Mouse (Mus musculus) kidney, postnatal 36 days (tissue): Measurements from ENCODE around the gene Grid1.

Experiments
- DNase-seq, 2 experiments: peaks; one replicate each; pipeline ENCODE4 v3.0.0; 2021 to 2022; ENCODE audit warnings: mixed read lengths in 2 of 2

Grid1 gene

DNA sequence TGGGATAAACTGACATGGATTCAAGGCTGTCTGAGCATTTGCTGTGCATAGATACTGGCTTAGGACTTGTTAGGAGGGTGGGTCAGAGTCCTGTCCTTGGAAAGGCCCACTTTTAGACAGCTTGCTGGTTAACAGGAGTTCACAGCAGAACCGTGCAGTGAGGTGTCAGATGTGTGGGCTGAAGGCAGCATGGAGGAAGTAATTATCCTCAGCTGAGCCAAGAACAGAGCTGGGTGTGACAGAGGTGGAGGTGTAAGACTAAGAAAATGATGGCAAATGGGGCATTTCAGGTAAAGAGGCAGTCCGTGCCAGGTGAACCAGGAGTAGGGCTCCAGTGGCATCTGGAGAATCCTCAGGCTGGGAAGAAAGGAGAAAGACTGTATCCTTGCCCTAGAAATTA is 666.1 kb downstream of the Grid1 start:
- DNase-seq, result no peak

DNA sequence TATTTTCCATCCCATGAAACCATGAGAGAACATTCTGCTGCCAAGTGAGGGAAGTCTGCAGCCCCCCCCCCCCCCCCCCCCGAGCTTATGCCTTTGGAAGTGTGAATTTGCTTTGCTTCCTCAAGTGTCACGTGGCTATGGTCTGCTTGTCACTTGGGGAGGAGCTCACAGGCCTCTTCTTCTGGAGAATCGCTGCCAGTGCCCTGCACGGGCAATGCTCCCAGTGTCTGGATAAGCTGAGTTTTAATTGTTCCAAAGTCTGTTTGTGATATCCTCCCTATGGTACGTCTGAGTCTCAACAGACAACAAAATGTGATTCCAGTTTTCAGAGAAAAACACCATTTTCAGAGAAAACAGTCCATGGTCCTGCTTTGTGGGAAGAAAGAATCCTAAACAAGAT is 682.4 kb downstream of the Grid1 start:
- no peak for DNase-seq

DNA sequence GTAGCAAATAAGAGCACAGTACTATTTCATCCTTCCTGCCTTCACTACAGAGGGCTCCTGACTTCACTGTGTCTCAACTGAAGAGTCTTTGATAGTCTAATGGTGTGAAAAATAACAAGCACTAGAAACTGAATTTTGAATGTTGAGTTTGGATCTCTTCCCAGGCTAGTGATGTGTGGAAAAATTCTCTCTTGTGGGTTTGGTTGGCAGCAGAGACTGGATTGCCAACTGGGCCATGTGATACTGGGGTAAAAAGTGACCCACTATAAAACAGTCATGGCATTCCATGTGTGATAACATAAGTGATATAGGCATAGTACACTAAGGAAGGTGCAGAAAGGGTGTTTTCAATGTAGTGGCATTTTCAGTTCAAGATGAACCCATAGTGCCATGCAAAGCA is 699.5 kb downstream of the Grid1 start:
- no peak for DNase-seq

DNA sequence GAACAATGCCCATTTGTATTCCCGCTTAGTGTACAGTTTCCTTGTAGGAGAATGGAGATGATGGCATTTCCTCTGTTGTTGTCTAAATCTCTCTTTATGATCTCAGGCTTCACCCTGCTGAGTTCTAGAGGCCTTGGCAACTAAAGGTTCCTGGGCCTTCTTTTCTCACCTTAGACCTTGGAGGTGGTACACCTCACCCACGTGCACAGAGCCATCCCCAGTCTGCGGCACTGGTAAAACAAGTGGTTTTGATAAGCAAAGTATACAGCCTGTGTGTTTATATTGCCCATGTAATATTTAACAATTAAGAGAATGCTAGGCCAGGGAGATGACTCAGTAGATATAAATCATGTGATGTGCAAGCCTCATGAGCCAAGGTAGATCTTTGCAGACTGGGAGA is 718.9 kb downstream of the Grid1 start:
- DNase-seq, result no peak

DNA sequence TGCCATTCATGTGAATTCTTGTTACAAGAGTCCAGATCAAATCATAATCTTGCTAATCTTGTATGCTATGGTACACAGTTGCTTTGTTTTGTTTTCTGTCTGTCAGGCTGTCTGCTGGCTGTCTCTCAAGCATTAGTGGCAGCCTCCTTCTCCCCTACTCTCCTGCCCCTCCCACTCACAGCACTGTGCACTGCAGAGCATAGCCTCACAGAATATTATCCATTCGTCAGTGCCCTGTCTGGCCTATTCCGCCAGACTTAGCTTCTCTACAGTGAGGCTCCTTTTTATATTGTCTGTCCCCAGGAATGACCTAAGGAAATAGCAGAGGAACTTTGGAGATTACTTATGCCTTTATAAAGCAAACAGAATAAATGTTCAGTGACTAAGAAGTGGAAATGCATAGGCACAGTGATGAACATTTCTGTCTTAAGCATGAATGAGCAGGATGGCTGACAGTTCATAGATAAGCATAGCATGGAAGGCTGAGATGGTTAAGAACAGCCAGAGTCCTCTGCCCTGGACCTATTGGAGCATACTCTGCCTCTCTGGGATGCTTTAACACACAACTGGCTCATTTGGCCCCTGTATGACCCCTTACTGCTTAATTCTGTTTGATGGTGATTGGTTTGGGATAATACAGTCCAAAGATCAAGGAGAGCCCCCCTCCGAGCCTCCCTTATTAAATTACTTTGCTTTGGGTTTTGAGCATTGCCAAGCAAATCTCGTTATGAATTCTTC is 721.5 kb downstream of the Grid1 start:
- DNase-seq, result no peak

DNA sequence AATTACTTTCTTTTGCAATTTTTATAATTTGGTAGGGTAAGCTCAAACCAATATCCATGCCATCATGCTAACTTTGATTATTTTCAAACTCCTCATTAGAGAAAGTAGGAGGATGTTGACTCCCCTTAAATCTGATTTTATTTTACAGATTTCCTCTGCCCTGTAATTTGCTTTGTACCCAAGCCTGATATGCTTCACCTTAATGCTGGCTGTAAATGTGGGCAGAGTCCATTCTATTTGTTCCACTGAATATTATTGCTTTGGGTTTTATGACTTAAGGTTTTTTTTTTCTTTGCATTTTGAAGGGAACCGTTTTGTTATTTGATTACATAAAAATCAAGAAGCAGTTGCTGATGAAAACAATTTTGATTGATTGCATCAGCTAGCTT is 722.1 kb downstream of the Grid1 start:
- DNase-seq, result no peak

DNA sequence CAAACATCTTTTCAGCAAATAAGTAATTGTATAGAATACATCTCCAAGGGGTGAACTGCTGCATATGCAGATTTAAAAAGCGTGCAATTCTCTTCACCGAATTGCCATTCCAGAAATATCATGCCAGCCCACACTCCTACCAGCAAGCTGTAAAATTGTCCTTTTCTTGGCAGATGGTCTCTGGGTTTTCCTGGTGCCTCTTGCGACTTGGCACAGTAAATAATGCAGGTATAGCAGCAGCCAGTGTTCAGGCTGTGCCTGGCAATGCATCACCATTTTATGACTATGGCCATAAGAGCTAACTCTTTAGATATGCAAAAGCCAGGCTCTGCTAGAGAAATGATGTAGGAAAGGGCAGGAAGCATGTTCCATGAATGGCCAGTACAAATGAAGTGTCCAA is 734.4 kb downstream of the Grid1 start:
- DNase-seq, result no peak

DNA sequence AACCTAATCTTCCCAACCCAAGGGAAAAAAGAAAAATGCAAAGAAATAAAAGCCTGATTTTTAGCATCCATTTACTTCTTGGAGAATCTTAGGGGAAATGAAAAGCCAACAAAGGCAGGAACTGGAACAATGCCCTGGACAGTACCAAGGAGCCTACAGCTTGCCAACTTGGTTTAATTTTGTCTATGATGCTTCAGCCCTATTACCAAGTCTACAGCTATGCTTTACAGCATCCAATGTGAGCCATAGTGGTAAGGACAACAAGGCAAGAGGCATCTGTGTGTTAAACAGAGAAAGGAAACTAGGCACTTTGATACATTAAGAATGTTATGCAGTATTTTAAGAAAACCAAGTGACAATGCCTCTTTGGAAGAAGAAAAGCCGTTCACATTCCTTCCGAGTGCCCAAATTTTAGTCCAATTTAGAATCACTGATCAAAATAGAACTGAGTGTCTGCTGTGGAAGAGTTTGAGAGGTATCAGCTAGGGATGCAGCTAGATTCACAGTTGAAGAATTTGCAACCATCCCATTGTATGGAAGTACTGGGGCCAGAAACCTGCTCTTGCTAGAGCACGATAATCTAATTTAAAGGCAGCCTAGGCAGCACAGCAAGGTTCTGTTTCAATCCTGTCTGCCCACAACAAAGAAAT is 741.5 kb downstream of the Grid1 start:
- DNase-seq, result no peak

DNA sequence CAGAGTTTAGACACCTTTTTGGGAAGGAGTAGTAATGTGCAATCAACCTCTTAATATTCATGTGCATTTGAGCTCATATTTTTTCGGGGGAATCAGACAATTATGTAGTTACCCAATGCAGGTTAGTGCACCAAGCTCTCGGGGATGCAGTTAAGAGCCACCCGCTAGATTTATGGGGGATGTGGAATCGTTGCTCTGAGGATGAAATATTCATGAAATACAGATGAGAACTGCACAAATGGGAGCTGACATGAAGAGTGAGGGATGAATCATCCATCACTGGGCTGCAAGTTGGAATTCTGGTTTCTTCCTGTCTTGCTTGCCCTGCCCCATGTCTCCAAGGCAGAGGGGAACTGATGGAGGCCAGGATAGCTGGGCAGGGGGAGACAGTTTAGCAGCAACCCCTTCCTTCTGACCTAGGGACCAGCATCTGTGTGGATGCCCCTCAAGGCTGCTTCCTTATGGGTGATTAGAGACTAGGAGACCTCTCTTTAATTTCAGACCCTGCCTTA is 753.1 kb downstream of the Grid1 start:
- DNase-seq, result no peak

DNA sequence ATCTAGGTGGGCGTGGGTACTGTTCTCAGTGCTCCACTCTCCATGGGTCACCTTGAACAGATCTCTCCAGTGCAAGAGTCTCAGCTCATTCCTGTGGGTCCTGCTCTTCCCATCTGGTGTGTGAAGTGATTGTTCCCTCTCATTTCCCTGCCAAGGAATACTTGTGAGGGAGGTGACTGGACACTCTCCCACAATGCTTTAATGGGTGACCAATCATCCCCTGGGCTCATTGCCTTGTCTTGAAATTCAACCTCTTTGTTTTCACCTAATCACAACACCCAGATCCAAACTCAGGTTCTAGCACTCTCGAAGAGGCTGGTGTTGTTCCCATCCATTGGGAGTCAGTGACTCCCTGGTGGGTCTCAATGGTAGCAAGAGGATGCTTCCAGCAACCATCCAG is 754.6 kb downstream of the Grid1 start:
- no peak for DNase-seq

DNA sequence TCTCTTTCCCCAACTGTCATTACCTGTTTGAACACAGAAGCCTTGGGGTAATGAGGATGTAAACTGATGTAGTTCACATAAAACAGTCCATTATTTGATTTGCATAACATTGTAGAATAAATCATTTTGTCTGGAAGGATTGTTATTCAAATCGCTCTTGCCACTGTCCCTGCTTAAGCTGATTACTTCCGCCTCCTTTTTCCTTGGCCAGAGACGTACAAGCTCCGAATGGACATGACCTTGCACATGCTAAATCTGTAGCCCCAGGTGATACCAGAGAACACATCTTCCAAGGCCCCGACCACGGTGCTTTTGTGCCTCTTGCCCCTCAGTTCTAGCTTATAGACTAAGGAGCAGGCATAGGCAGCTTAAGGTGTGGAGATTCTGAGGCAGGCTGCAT is 755.4 kb downstream of the Grid1 start:
- no peak for DNase-seq

DNA sequence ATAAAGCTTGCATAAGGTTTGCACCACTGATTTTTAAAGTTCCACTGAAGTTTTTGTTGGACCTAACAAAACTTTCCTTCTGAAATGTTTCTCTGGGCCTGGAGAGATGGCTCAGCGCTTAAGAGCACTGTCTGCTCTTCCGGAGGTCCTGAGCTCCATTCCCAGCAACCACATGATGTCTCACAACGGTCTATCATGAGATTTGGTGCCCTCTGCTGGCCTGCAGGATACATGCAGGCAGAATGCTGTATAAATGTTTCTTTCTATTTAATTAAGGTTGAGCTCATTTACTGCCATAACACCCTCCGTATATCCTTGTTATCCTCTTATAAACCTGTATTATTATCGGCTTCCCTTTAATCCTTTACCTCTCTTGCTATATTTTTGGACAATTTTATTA is 805.8 kb downstream of the Grid1 start:
- DNase-seq, result peak in 1 of 2 experiments; percentile 2
